Mouse (Mus musculus) midbrain, postnatal 0 days (tissue): ENCODE results near the gene Phb2. TPM values are rescaled to one million over a fixed set of nuclear protein-coding genes. Genes with fewer than 3 reads are reported as not detected.
"Not testable (repeated sequence)": the region's sequence is repeated elsewhere in the genome, so short reads cannot be mapped to it uniquely, and the experiment has no call there.

Experiments used
- ATAC-seq: fragments of 200-750 bp; cut with Nextera tagmentation; 2 replicates; pipeline ENCODE4 v1.8.0; 2017; ENCODE audit warnings: moderate number of reproducible peaks, mild to moderate bottlenecking, moderate TSS enrichment, moderate library complexity; ENCODE audit not compliant: low FRiP score
- DNase-seq: peaks from one replicate; pipeline ENCODE4 v3.0.0-alpha.2; 2015; ENCODE audit warnings: low spot score
- H3K27ac ChIP-seq: fragments of 300-500 bp; sonication (generic); 2 replicates; pipeline ENCODE4 v1.5.1; 2014; ENCODE audit warnings: low read depth, mild to moderate bottlenecking, low read length, mixed read lengths
- H3K27me3 ChIP-seq: fragments of 300-500 bp; sonication (generic); 2 replicates; pipeline ENCODE4 v1.6.1; 2014; ENCODE audit warnings: low read length, control low read depth, mixed read lengths; ENCODE audit not compliant: insufficient read depth
- H3K36me3 ChIP-seq: fragments of 300-500 bp; sonication (generic); 2 replicates; pipeline ENCODE4 v1.6.1; 2014; ENCODE audit warnings: low read length, control low read depth, mixed read lengths; ENCODE audit not compliant: insufficient read depth
- H3K4me1 ChIP-seq: fragments of 300-500 bp; sonication (generic); 2 replicates; pipeline ENCODE4 v1.6.1; 2014; ENCODE audit warnings: mild to moderate bottlenecking, control low read depth, antibody characterized with exemption, low read length, mixed read lengths; ENCODE audit not compliant: insufficient read depth
- H3K4me2 ChIP-seq: fragments of 300-500 bp; sonication (generic); 2 replicates; pipeline ENCODE4 v1.6.1; 2014; ENCODE audit warnings: low read depth, mild to moderate bottlenecking, low read length, mixed read lengths; ENCODE audit not compliant: poor library complexity, severe bottlenecking
- H3K4me3 ChIP-seq: fragments of 300-500 bp; sonication (generic); 2 replicates; pipeline ENCODE4 v1.5.1; 2014; ENCODE audit warnings: low read depth, mild to moderate bottlenecking, low read length, moderate library complexity
- H3K9ac ChIP-seq: fragments of 300-500 bp; sonication (generic); replicated peaks from 2 replicates; pipeline ENCODE4 v1.6.1; 2014; ENCODE audit warnings: mild to moderate bottlenecking, low read length, moderate library complexity, mixed read lengths; ENCODE audit not compliant: poor library complexity, severe bottlenecking
- H3K9me3 ChIP-seq: fragments of 300-500 bp; sonication (generic); 2 replicates; pipeline ENCODE4 v1.6.1; 2016; ENCODE audit warnings: low read length, control low read depth
- CTCF ChIP-seq: IDR thresholded peaks from 2 replicates; pipeline ENCODE4 v1.5.1; 2016; ENCODE audit warnings: antibody characterized with exemption, mild to moderate bottlenecking
- WGBS: fragments of 180-500 bp; shearing (Covaris S2); extraction: QIAGEN DNeasy Blood & Tissue Kit; methylation state at CpG from one replicate; pipeline ENCODE4 v1.1.7; 2014; 5-methylcytosine and 5-hydroxymethylcytosine counted together
- polyA plus RNA-seq: library from polyadenylated mRNA; unstranded; fragments of >200 nt; fragmentation: Nextera tagmentation; extraction: Ambion mirVana; gene quantifications from 2 replicates; pipeline ENCODE4 v1.2.1, GENCODE M21; 2015
- total RNA-seq: library from RNA; depleted of rRNA; stranded (reverse); fragments of >200 nt; gene quantifications from 2 replicates; pipeline ENCODE4 v1.2.3, GENCODE M21; 2014

Gene Phb2
- total and polyA plus RNA-seq, 2 experiments from 2014 or later = 230 to 265 TPM

DNA sequence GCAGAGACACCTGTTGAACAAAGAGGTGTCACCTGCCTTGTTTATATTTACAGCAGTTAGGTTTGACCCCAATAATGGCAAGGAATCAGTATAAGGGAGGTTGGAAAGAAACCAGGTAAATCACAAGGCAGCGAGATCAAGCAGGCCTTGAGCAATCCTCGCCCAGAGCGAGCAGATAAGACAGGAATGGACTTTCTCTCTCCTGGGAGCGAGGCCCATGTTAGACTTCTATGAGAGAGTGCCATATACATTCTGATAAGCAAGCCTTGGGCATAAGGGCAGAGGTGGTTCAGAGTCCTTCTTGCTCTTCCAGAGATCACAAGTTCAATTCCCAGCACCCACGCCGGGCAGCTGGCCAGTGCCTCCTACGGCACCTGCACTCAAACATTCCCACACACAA lies 33.4 kb upstream of the Phb2 start:
- H3K4me2 ChIP-seq = no peak overlapping the region
- H3K9ac ChIP-seq = no peak overlapping the region
- H3K4me1 ChIP-seq = no peaks in the 10 kb centered on the region
- no peaks in the 10 kb centered on the region for H3K9me3 ChIP-seq
- TF ChIP-seq CTCF = no peak
- ATAC-seq (no peak), DNase-seq (no peak)
- no peaks in the 10 kb centered on the region for H3K27me3 ChIP-seq
- H3K4me3 ChIP-seq = no peak overlapping the region
- WGBS = 99% methylated on average over 7 of the region's 7 CpGs
- H3K27ac ChIP-seq = no peak overlapping the region
- no peaks in the 10 kb centered on the region for H3K36me3 ChIP-seq

DNA sequence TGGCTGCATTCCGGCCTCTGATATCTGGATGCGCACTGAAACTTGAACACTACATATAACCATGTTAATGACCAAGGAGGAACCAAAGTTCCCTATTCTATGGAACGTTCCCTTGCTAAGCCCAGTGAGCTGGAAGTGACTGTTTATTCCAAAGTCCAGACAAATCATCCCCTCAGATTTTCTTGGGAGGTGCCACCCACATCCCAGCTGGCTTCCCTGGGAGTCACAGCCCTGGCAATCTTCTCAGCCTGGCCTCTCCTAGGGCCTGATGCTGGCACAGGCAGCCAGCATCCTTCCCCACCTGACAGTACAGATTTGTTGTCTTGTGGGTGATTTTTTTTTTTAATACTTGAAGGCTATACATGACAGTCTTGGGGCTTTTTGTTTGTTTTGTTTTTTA lies 32.6 kb upstream of the Phb2 start:
- ATAC-seq (no peak), DNase-seq (no peak)
- Histone ChIP-seq H3K4me1 (no peaks in the 10 kb centered on the region), H3K9ac (no peak overlapping the region), H3K36me3 (no peaks in the 10 kb centered on the region), H3K27me3 (no peaks in the 10 kb centered on the region), H3K4me2 (no peak overlapping the region), H3K27ac (no peak overlapping the region), H3K9me3 (no peaks in the 10 kb centered on the region), H3K4me3 (no peak overlapping the region)
- 90% methylated on average over 3 of the region's 3 CpGs for WGBS
- no peak for TF ChIP-seq CTCF

DNA sequence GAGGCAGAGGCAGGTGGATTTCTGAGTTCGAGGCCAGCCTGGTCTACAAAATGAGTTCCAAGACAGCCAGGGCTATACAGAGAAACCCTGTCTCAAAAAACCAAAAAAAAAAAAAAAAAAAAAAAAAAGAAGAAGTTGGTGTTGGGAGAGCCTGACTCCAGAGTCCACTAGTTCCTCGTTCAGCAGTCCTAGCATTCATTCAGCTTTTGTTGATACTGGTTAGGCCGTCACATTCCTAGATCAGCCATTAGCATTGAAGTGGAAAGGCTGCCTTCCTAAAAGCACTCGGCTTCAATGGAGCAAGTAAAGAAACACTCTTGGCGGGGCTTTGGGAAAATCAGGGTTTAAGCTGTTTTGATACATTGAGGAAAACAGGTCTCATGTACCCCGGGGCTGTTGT lies 29.8 kb upstream of the Phb2 start:
- WGBS = 66% methylated on average over 6 of the region's 6 CpGs
- H3K4me1 ChIP-seq, H3K9ac ChIP-seq, H3K4me3 ChIP-seq, ATAC-seq, H3K27me3 ChIP-seq, H3K36me3 ChIP-seq, H3K4me2 ChIP-seq, DNase-seq, H3K27ac ChIP-seq, H3K9me3 ChIP-seq: not testable (repeated sequence)

DNA sequence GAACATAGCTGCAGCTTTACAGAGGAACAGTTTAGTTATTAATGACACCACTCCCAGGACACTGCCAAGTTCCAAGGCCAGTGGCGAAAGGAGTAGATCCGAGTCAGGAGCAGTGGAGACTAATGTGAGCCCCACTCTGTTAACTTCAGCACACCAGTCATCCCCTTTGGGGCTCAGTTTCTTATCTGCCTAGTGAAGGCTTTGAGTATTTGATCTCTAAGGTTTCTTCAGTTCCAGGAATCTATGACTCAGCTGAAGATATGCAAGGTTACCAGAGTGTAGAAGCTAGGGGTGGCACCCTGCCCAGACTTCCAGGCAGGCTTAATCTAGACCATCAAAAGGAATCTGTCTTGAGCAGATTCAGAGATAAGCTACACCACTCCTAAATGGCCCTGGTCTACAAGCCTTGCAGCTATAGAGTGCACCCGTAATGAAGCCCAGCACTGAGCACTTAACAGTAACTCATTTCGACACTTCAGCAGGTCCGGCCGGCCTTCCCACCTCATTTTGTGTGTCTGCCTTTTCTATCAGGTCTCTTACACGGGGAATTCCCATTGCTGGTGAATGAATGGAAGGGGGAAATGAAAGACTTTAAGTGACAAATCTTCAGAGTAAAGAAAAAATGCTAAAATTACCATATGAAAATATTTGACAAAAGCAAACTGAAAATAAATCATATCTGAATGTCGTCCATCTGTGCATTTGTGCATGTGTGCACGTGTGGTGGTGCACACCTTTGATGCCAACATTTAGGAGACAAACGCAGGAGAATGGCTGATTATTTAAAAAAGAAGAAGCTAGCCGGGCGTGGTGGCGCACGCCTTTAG lies 28.3 kb upstream of the Phb2 start:
- 92% methylated on average over 14 of the region's 14 CpGs for WGBS
- no peaks in the 10 kb centered on the region for H3K9me3 ChIP-seq
- H3K27me3 ChIP-seq = no peaks in the 10 kb centered on the region
- H3K4me3 ChIP-seq = no peak overlapping the region
- no peaks in the 10 kb centered on the region for H3K36me3 ChIP-seq
- no peak overlapping the region for H3K9ac ChIP-seq
- no peak overlapping the region for H3K4me2 ChIP-seq
- no peak overlapping the region for H3K27ac ChIP-seq
- DNase-seq (no peak), ATAC-seq (no peak)
- no peak for TF ChIP-seq CTCF
- no peaks in the 10 kb centered on the region for H3K4me1 ChIP-seq

DNA sequence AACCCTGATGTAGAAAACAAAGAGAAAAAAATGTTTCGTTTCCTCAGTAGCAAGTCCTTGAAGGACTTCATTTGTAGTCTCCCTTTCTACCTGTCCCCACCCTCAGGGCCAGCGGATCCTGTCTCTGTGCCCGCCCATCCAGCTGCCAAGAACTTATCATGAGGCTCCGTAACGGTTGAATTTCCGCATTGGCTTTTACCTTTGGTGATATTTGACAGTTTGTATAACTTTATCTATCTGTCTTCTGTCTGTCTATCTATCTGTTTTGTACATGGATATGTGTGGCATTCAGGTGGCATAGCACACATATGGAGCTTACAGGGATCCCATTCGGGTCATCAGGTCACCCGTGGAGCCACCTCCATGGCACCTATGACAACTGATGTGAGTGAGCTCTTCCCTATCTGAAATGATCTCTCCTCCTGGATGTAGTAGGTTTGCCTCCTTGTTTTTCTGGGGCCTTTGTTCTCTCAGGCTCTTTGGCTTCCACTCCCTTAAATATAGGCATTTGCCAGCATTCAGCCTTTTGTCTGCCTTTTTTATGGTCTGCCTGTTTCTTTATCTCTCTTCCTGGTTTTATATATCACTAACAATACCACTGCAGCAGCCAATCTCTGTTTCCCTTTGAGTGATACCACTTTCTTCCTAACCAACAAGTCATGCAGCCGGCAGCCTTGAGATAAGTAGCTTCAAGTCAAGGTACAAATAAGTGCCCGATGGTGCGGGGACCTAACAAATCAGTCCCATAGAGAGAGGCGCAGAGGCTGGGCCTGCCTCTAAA lies 26.3 kb upstream of the Phb2 start:
- H3K4me3 ChIP-seq = no peak overlapping the region
- 90% methylated on average over 12 of the region's 12 CpGs for WGBS
- no peak for ATAC-seq
- H3K9me3 ChIP-seq = no peaks in the 10 kb centered on the region
- no peaks in the 10 kb centered on the region for H3K36me3 ChIP-seq
- no peak overlapping the region for H3K27ac ChIP-seq
- no peak overlapping the region for H3K4me2 ChIP-seq
- TF ChIP-seq CTCF = no peak
- DNase-seq = no peak
- no peak overlapping the region for H3K9ac ChIP-seq
- no peaks in the 10 kb centered on the region for H3K4me1 ChIP-seq
- H3K27me3 ChIP-seq = no peaks in the 10 kb centered on the region

DNA sequence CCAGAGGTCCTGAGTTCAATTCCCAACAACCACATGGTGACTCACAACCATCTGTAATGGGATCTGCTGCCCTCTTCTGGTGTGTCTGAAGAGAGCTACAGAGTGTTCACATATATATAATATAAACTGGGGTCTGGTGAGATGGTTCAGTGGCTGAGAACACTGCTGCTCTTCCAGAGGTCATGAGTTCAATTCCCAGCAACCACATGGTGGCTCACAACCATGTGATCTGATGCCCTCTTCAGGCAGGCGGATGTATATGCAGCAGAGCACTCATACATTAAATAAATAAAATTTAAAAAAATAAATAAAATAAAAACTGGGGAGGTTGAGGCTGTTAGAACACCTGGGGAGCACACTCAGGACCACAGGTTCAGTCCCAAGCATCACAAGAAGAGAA lies 25.5 kb upstream of the Phb2 start:
- ATAC-seq, H3K4me3 ChIP-seq, H3K9me3 ChIP-seq, H3K9ac ChIP-seq, H3K4me1 ChIP-seq, H3K27ac ChIP-seq, DNase-seq, H3K27me3 ChIP-seq, H3K36me3 ChIP-seq, H3K4me2 ChIP-seq: not testable (repeated sequence)
- peak; percentile 17; the same call in 1 of the 2 replicates for TF ChIP-seq CTCF
- WGBS = 82% methylated on average over 1 of the region's 1 CpGs
